Mouse (Mus musculus): ENCODE data around the gene Zc3h12a. TPM values are rescaled to one million over a fixed set of nuclear protein-coding genes. Genes with fewer than 3 reads are reported as not detected.

The Zc3h12a gene
- polyA plus RNA-seq, 1 experiment from 2014 or later: 0.57 TPM

GRCm38 (mm10) chr4:125155646-125156045 is 28.0 kb upstream of the Zc3h12a start:
- no peaks in the 10 kb centered on the region for H3K36me3 ChIP-seq (ENCODE audit: control insufficient read depth, insufficient read depth, low read length)
- H3K4me2 ChIP-seq (ENCODE audit: low read depth, low read length, severe bottlenecking): no peak overlapping the region
- ATAC-seq (replicated peaks; ENCODE audit: low FRiP score) (no peak), DNase-seq (ENCODE audit: low spot score) (no peak)
- no peak overlapping the region for H3K9ac ChIP-seq (ENCODE audit: low read length)
- no peaks in the 10 kb centered on the region for H3K9me3 ChIP-seq (ENCODE audit: control insufficient read depth, low read length)
- no peaks in the 10 kb centered on the region for H3K27me3 ChIP-seq (ENCODE audit: control insufficient read depth, insufficient read depth, low read length)
- 90% methylated on average over 5 of the region's 5 CpGs for WGBS
- H3K4me3 ChIP-seq (ENCODE audit: low read depth, low read length): no peak overlapping the region
- H3K4me1 ChIP-seq (replicated peaks; ENCODE audit: control insufficient read depth, insufficient read depth, low read length): no peaks in the 10 kb centered on the region
- no peak overlapping the region for H3K27ac ChIP-seq (ENCODE audit: low read depth, low read length)

- Histone ChIP-seq H3K4me2 (ENCODE audit: low read depth, low read length, severe bottlenecking) (no peak overlapping the region), H3K4me3 (ENCODE audit: low read depth, low read length) (no peak overlapping the region), H3K27ac (ENCODE audit: low read depth, low read length) (no peak overlapping the region), H3K9me3 (ENCODE audit: control insufficient read depth, low read length) (no peaks in the 10 kb centered on the region), H3K4me1 (replicated peaks; ENCODE audit: control insufficient read depth, insufficient read depth, low read length) (no peaks in the 10 kb centered on the region), H3K36me3 (ENCODE audit: control insufficient read depth, insufficient read depth, low read length) (no peaks in the 10 kb centered on the region), H3K9ac (ENCODE audit: low read length) (no peak overlapping the region), H3K27me3 (ENCODE audit: control insufficient read depth, insufficient read depth, low read length) (no peaks in the 10 kb centered on the region)
- 76% methylated on average over 4 of the region's 4 CpGs for WGBS
- ATAC-seq (replicated peaks; ENCODE audit: low FRiP score) (no peak), DNase-seq (ENCODE audit: low spot score) (no peak)
Observed at GRCm38 (mm10) chr4:125153659-125154241, 26.1 kb upstream of the Zc3h12a start.

GRCm38 (mm10) chr4:125152469-125152868 is 24.8 kb upstream of the Zc3h12a start:
- Histone ChIP-seq H3K27ac (ENCODE audit: low read depth, low read length) (no peak overlapping the region), H3K4me3 (ENCODE audit: low read depth, low read length) (no peak overlapping the region), H3K4me2 (ENCODE audit: low read depth, low read length, severe bottlenecking) (no peak overlapping the region), H3K4me1 (replicated peaks; ENCODE audit: control insufficient read depth, insufficient read depth, low read length) (no peaks in the 10 kb centered on the region), H3K9ac (ENCODE audit: low read length) (no peak overlapping the region), H3K9me3 (ENCODE audit: control insufficient read depth, low read length) (no peaks in the 10 kb centered on the region), H3K36me3 (ENCODE audit: control insufficient read depth, insufficient read depth, low read length) (no peaks in the 10 kb centered on the region), H3K27me3 (ENCODE audit: control insufficient read depth, insufficient read depth, low read length) (no peaks in the 10 kb centered on the region)
- DNase-seq (ENCODE audit: low spot score): no peak
- 90% methylated on average over 6 of the region's 6 CpGs for WGBS
- no peak for ATAC-seq (replicated peaks; ENCODE audit: low FRiP score)

- Histone ChIP-seq H3K4me2 (ENCODE audit: low read depth, low read length, severe bottlenecking) (no peak overlapping the region), H3K4me1 (replicated peaks; ENCODE audit: control insufficient read depth, insufficient read depth, low read length) (no peaks in the 10 kb centered on the region; the same call in 1 of the 2 replicates), H3K9me3 (ENCODE audit: control insufficient read depth, low read length) (no peaks in the 10 kb centered on the region), H3K27me3 (ENCODE audit: control insufficient read depth, insufficient read depth, low read length) (0 out of 2 replicates have a peak, but pooled peaks cover 2% of the 10 kb centered on the region), H3K4me3 (ENCODE audit: low read depth, low read length) (no peak overlapping the region), H3K36me3 (ENCODE audit: control insufficient read depth, insufficient read depth, low read length) (no peaks in the 10 kb centered on the region), H3K9ac (ENCODE audit: low read length) (no peak overlapping the region), H3K27ac (ENCODE audit: low read depth, low read length) (no peak overlapping the region)
- WGBS: 35% methylated on average over 5 of the region's 5 CpGs
- ATAC-seq (replicated peaks; ENCODE audit: low FRiP score): no peak
- DNase-seq (ENCODE audit: low spot score): no peak
Observed at GRCm38 (mm10) chr4:125149460-125149859, 21.8 kb upstream of the Zc3h12a start.

- Histone ChIP-seq H3K27me3 (ENCODE audit: control insufficient read depth, insufficient read depth, low read length) (0 out of 2 replicates have a peak, but pooled peaks cover 2% of the 10 kb centered on the region), H3K9ac (ENCODE audit: low read length) (no peak overlapping the region), H3K27ac (ENCODE audit: low read depth, low read length) (no peak overlapping the region), H3K9me3 (ENCODE audit: control insufficient read depth, low read length) (no peaks in the 10 kb centered on the region), H3K4me2 (ENCODE audit: low read depth, low read length, severe bottlenecking) (no peak overlapping the region), H3K36me3 (ENCODE audit: control insufficient read depth, insufficient read depth, low read length) (no peaks in the 10 kb centered on the region), H3K4me1 (replicated peaks; ENCODE audit: control insufficient read depth, insufficient read depth, low read length) (no peaks in the 10 kb centered on the region; the same call in 1 of the 2 replicates), H3K4me3 (ENCODE audit: low read depth, low read length) (no peak overlapping the region)
- no peak for DNase-seq (ENCODE audit: low spot score)
- ATAC-seq (replicated peaks; ENCODE audit: low FRiP score): no peak
- WGBS: 90% methylated on average over 4 of the region's 4 CpGs
Observed at GRCm38 (mm10) chr4:125147970-125148369, 20.3 kb upstream of the Zc3h12a start.

- WGBS: 47% methylated on average over 10 of the region's 10 CpGs
Observed at GRCm38 (mm10) chr4:125145213-125145612, 17.6 kb upstream of the Zc3h12a start.

GRCm38 (mm10) chr4:125144627-125145026 is 17.0 kb upstream of the Zc3h12a start:
- no peak for DNase-seq (ENCODE audit: low spot score)
- 15% methylated on average over 7 of the region's 7 CpGs for WGBS

More at GRCm38 (mm10) chr4:125145213-125145612, 17.6 kb upstream of the Zc3h12a start:
- H3K4me3 ChIP-seq (ENCODE audit: low read depth, low read length): no peak overlapping the region
- H3K4me2 ChIP-seq (ENCODE audit: low read depth, low read length, severe bottlenecking): no peak overlapping the region
- DNase-seq (ENCODE audit: low spot score) (no peak), ATAC-seq (replicated peaks; ENCODE audit: low FRiP score) (no peak)
- no peaks in the 10 kb centered on the region for H3K36me3 ChIP-seq (ENCODE audit: control insufficient read depth, insufficient read depth, low read length)
- H3K27me3 ChIP-seq (ENCODE audit: control insufficient read depth, insufficient read depth, low read length): peaks cover 2% of the 10 kb centered on the region; the same call in 1 of the 2 replicates
- no peaks in the 10 kb centered on the region; the same call in 1 of the 2 replicates for H3K4me1 ChIP-seq (replicated peaks; ENCODE audit: control insufficient read depth, insufficient read depth, low read length)
- no peaks in the 10 kb centered on the region for H3K9me3 ChIP-seq (ENCODE audit: control insufficient read depth, low read length)
- H3K27ac ChIP-seq (ENCODE audit: low read depth, low read length): no peak overlapping the region
- H3K9ac ChIP-seq (ENCODE audit: low read length): no peak overlapping the region

GRCm38 (mm10) chr4:125144211-125144610 is 16.6 kb upstream of the Zc3h12a start:
- H3K9me3 ChIP-seq (ENCODE audit: control insufficient read depth, low read length): no peaks in the 10 kb centered on the region
- H3K4me3 ChIP-seq (ENCODE audit: low read depth, low read length): no peak overlapping the region
- ATAC-seq (replicated peaks; ENCODE audit: low FRiP score): no peak
- peaks cover 2% of the 10 kb centered on the region; the same call in 1 of the 2 replicates for H3K27me3 ChIP-seq (ENCODE audit: control insufficient read depth, insufficient read depth, low read length)
- H3K4me1 ChIP-seq (replicated peaks; ENCODE audit: control insufficient read depth, insufficient read depth, low read length): no peaks in the 10 kb centered on the region; the same call in 1 of the 2 replicates
- no peak overlapping the region for H3K4me2 ChIP-seq (ENCODE audit: low read depth, low read length, severe bottlenecking)
- no peak overlapping the region for H3K27ac ChIP-seq (ENCODE audit: low read depth, low read length)
- WGBS: 72% methylated on average over 5 of the region's 5 CpGs
- DNase-seq (ENCODE audit: low spot score): no peak
- H3K36me3 ChIP-seq (ENCODE audit: control insufficient read depth, insufficient read depth, low read length): no peaks in the 10 kb centered on the region
- H3K9ac ChIP-seq (ENCODE audit: low read length): no peak overlapping the region

More at GRCm38 (mm10) chr4:125144627-125145026, 17.0 kb upstream of the Zc3h12a start:
- Histone ChIP-seq H3K4me1 (replicated peaks; ENCODE audit: control insufficient read depth, insufficient read depth, low read length) (no peaks in the 10 kb centered on the region; the same call in 1 of the 2 replicates), H3K9me3 (ENCODE audit: control insufficient read depth, low read length) (no peaks in the 10 kb centered on the region), H3K36me3 (ENCODE audit: control insufficient read depth, insufficient read depth, low read length) (no peaks in the 10 kb centered on the region), H3K27me3 (ENCODE audit: control insufficient read depth, insufficient read depth, low read length) (peaks cover 2% of the 10 kb centered on the region; the same call in 1 of the 2 replicates), H3K27ac (ENCODE audit: low read depth, low read length) (no peak overlapping the region), H3K9ac (ENCODE audit: low read length) (no peak overlapping the region), H3K4me2 (ENCODE audit: low read depth, low read length, severe bottlenecking) (no peak overlapping the region), H3K4me3 (ENCODE audit: low read depth, low read length) (no peak overlapping the region)
- no peak for ATAC-seq (replicated peaks; ENCODE audit: low FRiP score)

GRCm38 (mm10) chr4:125138321-125138720 is 10.7 kb upstream of the Zc3h12a start:
- H3K4me1 ChIP-seq (replicated peaks; ENCODE audit: control insufficient read depth, insufficient read depth, low read length): no peaks in the 10 kb centered on the region
- 84% methylated on average over 7 of the region's 7 CpGs for WGBS
- no peaks in the 10 kb centered on the region for H3K9me3 ChIP-seq (ENCODE audit: control insufficient read depth, low read length)
- no peaks in the 10 kb centered on the region for H3K36me3 ChIP-seq (ENCODE audit: control insufficient read depth, insufficient read depth, low read length)
- no peak overlapping the region for H3K27ac ChIP-seq (ENCODE audit: low read depth, low read length)
- no peaks in the 10 kb centered on the region; the same call in 1 of the 2 replicates for H3K27me3 ChIP-seq (ENCODE audit: control insufficient read depth, insufficient read depth, low read length)
- H3K9ac ChIP-seq (ENCODE audit: low read length): no peak overlapping the region
- DNase-seq (ENCODE audit: low spot score) (no peak), ATAC-seq (replicated peaks; ENCODE audit: low FRiP score) (no peak)
- H3K4me2 ChIP-seq (ENCODE audit: low read depth, low read length, severe bottlenecking): no peak overlapping the region
- no peak overlapping the region for H3K4me3 ChIP-seq (ENCODE audit: low read depth, low read length)
